8 mouse cellular contexts compared by ENCODE assay signal in the genomic region with DNA sequence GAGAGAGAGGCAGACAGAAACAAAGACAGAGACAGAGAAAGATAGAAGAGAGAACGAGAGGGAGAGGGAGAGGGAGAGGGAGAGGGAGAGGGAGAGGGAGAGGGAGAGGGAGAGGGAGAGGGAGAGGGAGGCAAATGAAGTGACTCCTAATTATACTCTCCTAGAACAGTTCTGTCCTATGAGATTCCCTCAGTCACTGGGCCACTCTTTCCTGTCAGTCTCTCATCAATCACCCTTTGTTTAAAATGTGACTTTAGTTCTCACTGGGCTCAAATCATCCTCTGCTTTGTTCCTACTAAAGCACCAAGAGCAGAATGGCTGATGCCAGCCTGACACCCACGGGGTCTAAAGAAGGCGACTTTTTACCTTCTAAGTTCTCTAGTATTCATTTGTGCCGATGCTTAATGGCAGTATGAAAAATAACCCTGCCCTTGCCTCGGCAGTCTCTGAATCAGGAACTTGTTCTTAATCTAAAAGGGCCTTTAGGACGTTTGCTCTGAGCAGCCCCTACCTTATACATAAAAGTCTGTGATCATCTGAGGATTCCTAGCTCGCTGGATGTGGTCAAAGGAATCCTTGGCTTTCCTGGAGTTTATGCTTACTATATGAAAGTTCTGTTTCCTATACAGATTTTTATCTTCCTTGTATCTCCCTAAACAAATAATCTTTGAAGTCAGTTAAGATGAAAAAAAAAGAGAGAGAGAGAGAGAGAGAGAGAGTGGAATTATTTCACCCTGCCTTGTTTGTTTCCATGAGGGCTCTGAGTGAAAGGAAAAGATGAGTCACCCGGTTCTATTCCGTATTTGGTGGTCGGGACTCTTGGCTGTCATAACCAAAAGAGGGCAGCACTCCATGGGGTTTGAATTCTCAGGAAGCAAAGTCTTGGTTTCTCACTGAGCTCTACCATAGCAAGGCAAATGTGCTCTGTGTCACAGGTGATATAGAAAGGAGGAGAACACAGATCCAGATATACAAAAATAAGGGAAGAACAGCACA. TPM values are rescaled to one million over a fixed set of nuclear protein-coding genes. Genes with fewer than 3 reads are reported as not detected.
DNase-seq lines count a peak whose midpoint lies in the region; ATAC-seq lines count a peak whose summit lies in the region.

No protein-coding gene starts in this region.

- peaks cover 7% of the 10 kb centered on the region; the same call in 1 of the 2 replicates for H3K4me1 ChIP-seq in hindbrain, embryonic 13.5 days (replicated peaks)

- H3K27me3 ChIP-seq in hindbrain, embryonic 13.5 days = no peaks in the 10 kb centered on the region

- H3K4me3 ChIP-seq in hindbrain, embryonic 13.5 days = no peak overlapping the region

- H3K36me3 ChIP-seq in hindbrain, embryonic 13.5 days = no peaks in the 10 kb centered on the region

- H3K4me2 ChIP-seq in hindbrain, embryonic 13.5 days = peak overlapping the region; percentile 17; the same call in 1 of the 2 replicates

- no peak overlapping the region for H3K9ac ChIP-seq in hindbrain, embryonic 13.5 days

- no peaks in the 10 kb centered on the region for H3K9me3 ChIP-seq in hindbrain, embryonic 13.5 days

- no peak overlapping the region for H3K27ac ChIP-seq in hindbrain, embryonic 13.5 days

- peak; percentile 72 for ATAC-seq in hindbrain, embryonic 13.5 days (ENCODE audit: low FRiP score)

- DNase-seq in MEL-GATA-1-ER (ENCODE audit: extremely low read depth, low read depth) = peak; percentile 46
- peak; percentile 45 to 75 for DNase-seq in adrenal gland, postnatal 36 days
- peak; percentile 74 for DNase-seq in gastrocnemius, adult 18-20 months (ENCODE audit: low spot score)
- peak; percentile 50 for DNase-seq in layer of hippocampus, adult 9-10 months (ENCODE audit: low spot score)
- DNase-seq in lung, postnatal 25 days (ENCODE audit: low spot score) = peak; percentile 87
- DNase-seq in right cerebral cortex, postnatal 14 days = peak; percentile 31
- no peak for DNase-seq in cerebellum, adult 11-12 months

- WGBS in hindbrain, embryonic 13.5 days = 15% methylated on average over 9 of the region's 10 CpGs

RNA-seq across cellular contexts. Expression of a gene that starts 20.2 kb away (rescaled TPM):
- total RNA-seq in adrenal gland, postnatal 36 days (2021) = under 1 TPM; 0.23 to 0.30 TPM
- under 1 TPM; 0.02 TPM for total RNA-seq in gastrocnemius, adult 18-20 months (2021)
- polyA plus RNA-seq in hindbrain, embryonic 13.5 days (2015; fragmentation: Nextera tagmentation; extraction: Ambion mirVana) = 0.03 TPM in 1 of 2 replicates, not detected in the other
